Mouse (Mus musculus): ENCODE results near the gene Aig1. TPM values are rescaled to one million over a fixed set of nuclear protein-coding genes. Genes with fewer than 3 reads are reported as not detected.

The Aig1 gene
- total and polyA plus RNA-seq, 3 experiments, result 0.13 TPM; not detected in 2

GRCm38 (mm10) chr10:13716132-13716531 is 152.6 kb downstream of the Aig1 start:
- no peak for TF ChIP-seq POLR2AphosphoS5 (IDR thresholded peaks at IDR 0.05; ENCODE audit: borderline replicate concordance, low read depth, low read length)
- H3K36me3 ChIP-seq (ENCODE audit: control insufficient read depth in 1 of 2, insufficient read depth in 2 of 2, low read length in 2 of 2), result no peaks in the 10 kb centered on the region
- no peak for DNase-seq (ENCODE audit: low read depth, low spot score)
- H3K9ac ChIP-seq (ENCODE audit: control insufficient read depth, low read depth, low read length, poor library complexity, severe bottlenecking), result no peak overlapping the region
- H3K4me1 ChIP-seq (ENCODE audit: control insufficient read depth in 1 of 2, insufficient read depth in 2 of 2, low read length in 2 of 2), result no peaks in the 10 kb centered on the region
- H3K4me3 ChIP-seq (ENCODE audit: control insufficient read depth in 1 of 2, insufficient read depth in 1 of 2, low read depth in 2 of 2, low read length in 2 of 2), result no peak overlapping the region
- no peaks in the 10 kb centered on the region for H3K27me3 ChIP-seq (ENCODE audit: control insufficient read depth in 1 of 2, insufficient read depth in 2 of 2, low read length in 2 of 2)
- no peak overlapping the region for H3K27ac ChIP-seq (ENCODE audit: control insufficient read depth, low read depth, low read length)
- H3K79me2 ChIP-seq (ENCODE audit: control insufficient read depth, insufficient read depth, low read length, poor library complexity), result no peaks in the 10 kb centered on the region
- H3K9me3 ChIP-seq (replicated peaks; ENCODE audit: insufficient read depth, low read length), result no peaks in the 10 kb centered on the region

- no peak for DNase-seq (ENCODE audit: low read depth, low spot score)
- Histone ChIP-seq H3K27ac (ENCODE audit: control insufficient read depth, low read depth, low read length) (no peak overlapping the region), H3K9me3 (replicated peaks; ENCODE audit: insufficient read depth, low read length) (no peaks in the 10 kb centered on the region), H3K4me3 (ENCODE audit: control insufficient read depth in 1 of 2, insufficient read depth in 1 of 2, low read depth in 2 of 2, low read length in 2 of 2) (no peak overlapping the region), H3K79me2 (ENCODE audit: control insufficient read depth, insufficient read depth, low read length, poor library complexity) (no peaks in the 10 kb centered on the region), H3K4me1 (ENCODE audit: control insufficient read depth in 1 of 2, insufficient read depth in 2 of 2, low read length in 2 of 2) (no peaks in the 10 kb centered on the region), H3K27me3 (ENCODE audit: control insufficient read depth in 1 of 2, insufficient read depth in 2 of 2, low read length in 2 of 2) (no peaks in the 10 kb centered on the region), H3K36me3 (ENCODE audit: control insufficient read depth in 1 of 2, insufficient read depth in 2 of 2, low read length in 2 of 2) (no peaks in the 10 kb centered on the region), H3K9ac (ENCODE audit: control insufficient read depth, low read depth, low read length, poor library complexity, severe bottlenecking) (no peak overlapping the region)
- TF ChIP-seq SMC3 (IDR thresholded peaks at IDR 0.05; ENCODE audit: low read depth, low read length), result no peak
- no peak for TF ChIP-seq BHLHE40 (IDR thresholded peaks at IDR 0.05; ENCODE audit: borderline replicate concordance, low read depth, low read length)
- no peak for TF ChIP-seq ZNF384 (IDR thresholded peaks at IDR 0.05; ENCODE audit: low read depth, low read length)
- TF ChIP-seq HCFC1 (IDR thresholded peaks at IDR 0.05; ENCODE audit: low read depth, low read length), result no peak
- TF ChIP-seq GATA1 (IDR thresholded peaks at IDR 0.05; ENCODE audit: low read depth, low read length), result no peak
- TF ChIP-seq TCF12 (IDR thresholded peaks at IDR 0.05; ENCODE audit: low read depth, low read length), result no peak
- no peak for TF ChIP-seq RAD21 (IDR thresholded peaks at IDR 0.05; ENCODE audit: low read depth, low read length)
- TF ChIP-seq ZMIZ1 (IDR thresholded peaks at IDR 0.05; ENCODE audit: low read depth, low read length), result no peak
- TF ChIP-seq EP300 (IDR thresholded peaks at IDR 0.05; ENCODE audit: low read depth in 1 of 2, low read length in 2 of 2), result no peak
- TF ChIP-seq CHD2 (IDR thresholded peaks at IDR 0.05; ENCODE audit: low read length), result no peak
These were observed 153.2 kb downstream of the Aig1 start for GRCm38 (mm10) chr10:13715584-13715983.

DNA sequence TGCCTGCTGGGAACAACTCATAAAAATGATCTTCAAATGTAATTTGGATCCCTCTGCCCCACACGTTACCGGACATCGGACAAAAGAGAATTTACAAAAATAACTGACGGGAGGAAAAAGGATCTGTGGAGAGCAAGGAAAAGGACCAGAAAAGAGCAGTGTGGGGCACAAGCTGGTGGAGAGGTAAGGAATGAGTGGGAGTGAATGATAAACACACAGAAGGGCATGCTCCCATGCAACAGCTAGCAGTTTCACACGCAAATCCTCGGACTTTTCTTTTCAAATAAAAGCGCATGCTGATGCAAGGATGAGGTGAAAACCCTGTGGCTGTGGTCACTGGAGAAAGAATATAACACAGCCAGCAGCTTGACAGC is 153.9 kb downstream of the Aig1 start:
- DNase-seq (ENCODE audit: low read depth, low spot score), result no peak
- H3K79me2 ChIP-seq (ENCODE audit: control insufficient read depth, insufficient read depth, low read length, poor library complexity), result no peaks in the 10 kb centered on the region
- no peaks in the 10 kb centered on the region for H3K4me1 ChIP-seq (ENCODE audit: control insufficient read depth in 1 of 2, insufficient read depth in 2 of 2, low read length in 2 of 2)
- H3K9ac ChIP-seq (ENCODE audit: control insufficient read depth, low read depth, low read length, poor library complexity, severe bottlenecking), result no peak overlapping the region
- no peaks in the 10 kb centered on the region for H3K9me3 ChIP-seq (replicated peaks; ENCODE audit: insufficient read depth, low read length)
- no peaks in the 10 kb centered on the region for H3K27me3 ChIP-seq (ENCODE audit: control insufficient read depth in 1 of 2, insufficient read depth in 2 of 2, low read length in 2 of 2)
- H3K4me3 ChIP-seq (ENCODE audit: control insufficient read depth in 1 of 2, insufficient read depth in 1 of 2, low read depth in 2 of 2, low read length in 2 of 2), result no peak overlapping the region
- H3K36me3 ChIP-seq (ENCODE audit: control insufficient read depth in 1 of 2, insufficient read depth in 2 of 2, low read length in 2 of 2), result no peaks in the 10 kb centered on the region
- no peak overlapping the region for H3K27ac ChIP-seq (ENCODE audit: control insufficient read depth, low read depth, low read length)
- TF ChIP-seq CHD2 (IDR thresholded peaks at IDR 0.05; ENCODE audit: low read length) (no peak), EP300 (IDR thresholded peaks at IDR 0.05; ENCODE audit: low read depth in 1 of 2, low read length in 2 of 2) (no peak), CTCF (IDR thresholded peaks at IDR 0.05 in 2 of 3, conservative IDR thresholded peaks at IDR 0.05 in 1 of 3; ENCODE audit: control insufficient read depth in 1 of 3, insufficient read depth in 1 of 3, low read depth in 2 of 3, low read length in 3 of 3, poor library complexity in 1 of 3, severe bottlenecking in 1 of 3) (no peak), JUND (IDR thresholded peaks at IDR 0.05; ENCODE audit: low read depth, low read length) (no peak), MYC (IDR thresholded peaks at IDR 0.05; ENCODE audit: low read depth, low read length) (no peak), GABPA (IDR thresholded peaks at IDR 0.05; ENCODE audit: low read depth, low read length) (no peak), NELFE (IDR thresholded peaks at IDR 0.05; ENCODE audit: low read depth, low read length) (no peak), USF2 (IDR thresholded peaks at IDR 0.05; ENCODE audit: borderline replicate concordance in 1 of 2, insufficient read depth in 1 of 2, low read depth in 1 of 2, low read length in 2 of 2) (no peak), ZMIZ1 (IDR thresholded peaks at IDR 0.05; ENCODE audit: low read depth, low read length) (no peak), ELF1 (IDR thresholded peaks at IDR 0.05; ENCODE audit: low read depth, low read length) (no peak), E2F4 (IDR thresholded peaks at IDR 0.05; ENCODE audit: borderline replicate concordance, low read depth, low read length) (no peak), MAZ (IDR thresholded peaks at IDR 0.05; ENCODE audit: low read depth, low read length) (no peak), MXI1 (IDR thresholded peaks at IDR 0.05; ENCODE audit: low read depth, low read length) (no peak), POLR2AphosphoS5 (IDR thresholded peaks at IDR 0.05; ENCODE audit: borderline replicate concordance, low read depth, low read length) (no peak)
